Mouse (Mus musculus): ENCODE data around the gene Sst.
"Not testable (repeated sequence)": the region's sequence is repeated elsewhere in the genome, so short reads cannot be mapped to it uniquely, and the experiment has no call there.

The Sst gene

DNA sequence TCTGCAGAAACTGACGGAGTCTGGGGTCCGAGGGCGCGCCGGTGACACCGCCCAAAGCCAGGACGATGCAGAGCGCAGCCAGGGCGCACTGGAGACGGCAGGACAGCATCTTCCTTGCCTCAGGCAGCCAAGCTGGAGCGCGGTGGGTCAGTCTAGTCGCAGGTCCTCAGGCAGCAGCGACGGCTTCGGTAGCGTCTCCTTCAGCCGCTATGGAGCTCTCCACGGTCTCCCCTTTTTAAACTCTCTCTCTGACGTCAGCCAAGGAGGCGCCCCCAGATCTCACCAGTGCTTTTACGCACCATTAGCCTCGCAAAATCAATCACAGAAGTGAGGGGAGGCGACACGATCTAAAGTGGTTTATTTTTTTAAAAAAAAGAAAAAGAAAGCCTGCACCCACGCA lies at the start of gene Sst:
Gene Sst (minus strand): TSS at position 323 of the 400 bp plus-strand sequence.
- peak in 1 of 2 experiments; percentile 23 for DNase-seq (ENCODE audit: low spot score in 2 of 2)

GRCm38 (mm10) chr16:23934397-23934796 lies 43.6 kb upstream of the Sst start:
- DNase-seq (ENCODE audit: low spot score in 2 of 2), result no peak

- DNase-seq (ENCODE audit: low spot score in 2 of 2), result no peak
Measured at GRCm38 (mm10) chr16:23932294-23932693, 41.5 kb upstream of the Sst start, which contains the start of gene Rtp2. Gene Rtp2 (minus strand): TSS chr16:23932394.

- no peak for DNase-seq (ENCODE audit: low spot score in 2 of 2)
Measured at GRCm38 (mm10) chr16:23931275-23931674, 40.5 kb upstream of the Sst start.

DNA sequence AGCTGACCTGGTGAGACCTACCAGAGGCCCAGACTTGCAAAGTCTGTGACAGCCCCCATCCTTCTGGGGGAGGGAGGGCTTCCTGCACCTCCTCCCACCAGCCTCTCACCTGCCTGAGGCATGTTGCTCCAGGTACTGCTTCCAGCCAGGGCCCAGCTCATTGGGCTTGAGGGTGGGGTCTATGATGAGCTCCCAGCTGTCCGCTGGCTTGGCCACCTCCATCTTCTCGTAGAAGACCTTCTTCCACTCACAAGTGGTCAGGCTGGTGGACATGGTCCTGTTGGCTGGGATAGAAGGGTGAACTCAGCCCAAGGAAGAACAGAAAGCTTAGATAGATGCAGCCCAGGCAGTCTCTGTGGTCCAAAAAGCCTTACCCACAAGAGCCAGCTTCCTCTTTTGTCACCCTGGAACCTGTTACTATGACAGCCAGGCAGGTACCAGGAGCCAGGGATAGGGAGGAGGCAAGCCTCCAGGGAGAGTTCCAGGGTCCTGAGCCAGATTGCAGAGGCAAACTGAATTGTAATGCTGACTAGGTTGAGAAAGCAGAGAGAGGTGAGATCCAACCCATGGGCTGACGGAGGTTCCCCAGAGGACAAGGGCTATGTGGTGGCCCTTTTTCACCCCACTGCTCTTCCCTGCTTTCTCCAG lies 39.8 kb upstream of the Sst start:
- DNase-seq (ENCODE audit: low spot score in 2 of 2), result no peak

GRCm38 (mm10) chr16:23927301-23928114 lies 36.8 kb upstream of the Sst start:
- DNase-seq (ENCODE audit: low spot score in 2 of 2), result no peak

- no peak for DNase-seq (ENCODE audit: low spot score in 2 of 2)
Measured at GRCm38 (mm10) chr16:23922906-23923305, 32.1 kb upstream of the Sst start.

DNA sequence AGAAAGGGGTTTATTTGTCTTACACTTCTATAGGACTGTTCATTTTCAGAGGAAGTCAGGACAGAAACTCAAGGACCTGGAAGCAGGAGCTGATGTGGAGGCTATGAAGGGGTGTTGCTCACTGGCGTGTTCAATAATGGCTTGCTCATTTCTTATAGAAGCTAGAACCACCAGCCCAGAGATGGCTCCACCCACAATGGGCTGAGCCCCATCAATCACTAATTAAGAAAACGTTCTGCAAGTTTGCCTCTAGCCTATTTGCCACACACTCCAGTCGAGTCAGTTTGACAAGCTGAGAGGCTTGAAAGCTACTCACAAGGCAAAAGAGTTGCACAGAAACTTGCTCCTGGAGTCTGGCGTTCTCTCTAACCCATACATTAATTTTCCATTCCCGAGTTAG lies 30.9 kb upstream of the Sst start:
- no peak for DNase-seq (ENCODE audit: low spot score in 2 of 2)

DNA sequence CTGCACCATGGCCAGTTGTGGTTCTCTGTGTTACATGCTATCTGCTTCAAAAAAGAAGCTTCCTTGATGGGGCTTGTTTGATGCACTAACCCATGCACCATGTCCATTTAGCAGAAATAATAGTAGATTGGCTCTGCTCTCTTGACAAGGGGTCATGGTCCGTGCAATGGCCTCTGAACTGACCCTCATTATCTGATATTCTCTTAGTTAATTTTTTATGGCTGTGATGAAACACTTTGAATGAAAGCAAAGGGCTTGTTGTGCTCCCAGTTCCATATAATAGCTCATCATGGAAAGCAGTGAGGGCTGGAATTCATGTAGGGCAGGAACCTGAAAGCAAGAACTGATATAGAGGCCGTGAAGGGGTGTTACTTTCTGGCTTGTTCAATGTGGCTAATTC lies 28.7 kb upstream of the Sst start:
- DNase-seq (ENCODE audit: low spot score in 2 of 2), result no peak

- no peak for DNase-seq (ENCODE audit: low spot score in 2 of 2)
Measured at GRCm38 (mm10) chr16:23913401-23913800, 22.6 kb upstream of the Sst start.

- no peak for DNase-seq (ENCODE audit: low spot score in 2 of 2)
Measured at GRCm38 (mm10) chr16:23912741-23913140, 22.0 kb upstream of the Sst start.

DNA sequence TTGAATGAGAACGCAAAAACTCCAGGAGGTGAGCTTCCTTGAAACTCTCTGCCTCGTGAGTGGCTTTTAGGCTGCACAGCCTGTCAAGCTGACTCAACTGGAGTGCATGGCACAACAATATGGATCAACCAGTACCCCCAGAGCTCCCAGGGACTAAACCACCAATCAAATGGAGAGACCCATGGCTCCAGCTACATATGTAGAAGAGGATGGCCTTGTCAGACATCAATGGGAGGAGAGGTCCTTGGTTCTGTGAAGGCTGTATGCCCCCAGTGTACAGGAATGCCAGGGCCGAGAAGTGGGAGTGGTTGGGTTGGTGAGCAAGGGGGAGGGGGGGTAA lies 18.2 kb upstream of the Sst start:
- not testable (repeated sequence) for DNase-seq (ENCODE audit: low spot score in 2 of 2)

DNA sequence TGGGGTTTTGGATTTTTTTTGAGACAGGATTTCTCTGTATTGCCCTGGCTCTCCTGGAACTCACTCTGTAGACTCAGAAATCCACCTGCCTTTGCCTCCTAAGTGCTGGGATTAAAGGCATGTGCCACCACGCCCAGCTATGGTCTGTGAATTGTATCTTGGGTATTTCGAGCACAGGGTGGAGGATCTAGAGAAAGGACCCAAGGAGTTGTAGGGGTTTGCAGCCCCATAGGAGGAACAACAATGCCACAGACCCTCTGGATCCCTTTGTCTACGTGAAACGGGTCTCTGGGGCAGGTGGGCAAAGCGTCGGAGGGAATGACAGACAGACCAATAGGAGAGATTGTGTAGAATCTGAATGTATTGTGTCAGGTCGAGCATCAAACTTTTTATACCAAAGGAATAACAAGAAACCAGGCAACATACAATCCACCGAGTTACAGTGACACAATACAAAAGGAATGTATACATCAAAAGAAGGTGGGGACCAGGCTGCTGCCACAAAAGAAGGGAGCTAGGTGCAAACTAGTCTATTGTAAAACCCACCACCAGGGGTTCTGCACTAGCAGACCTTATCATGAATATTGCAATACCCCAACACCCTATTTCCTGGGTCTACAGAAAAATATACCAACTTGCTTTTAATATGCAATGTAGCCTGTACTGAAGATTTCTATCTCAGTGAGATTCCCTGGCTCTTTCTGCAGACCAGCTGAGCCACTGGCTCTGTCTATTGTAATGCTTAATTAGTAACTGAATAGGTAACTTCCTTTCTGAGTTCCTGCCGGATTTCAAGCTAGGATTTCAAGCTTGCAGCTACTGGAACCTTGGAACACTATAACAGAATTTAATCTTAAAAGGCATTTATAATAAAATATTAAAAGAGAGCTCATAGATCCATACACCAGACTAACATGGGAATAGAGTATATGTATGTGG lies 17.6 kb upstream of the Sst start:
- not testable (repeated sequence) for DNase-seq (ENCODE audit: low spot score in 2 of 2)

- DNase-seq (ENCODE audit: low spot score in 2 of 2), result not testable (repeated sequence)
Measured at GRCm38 (mm10) chr16:23906586-23906985, 15.8 kb upstream of the Sst start.

DNA sequence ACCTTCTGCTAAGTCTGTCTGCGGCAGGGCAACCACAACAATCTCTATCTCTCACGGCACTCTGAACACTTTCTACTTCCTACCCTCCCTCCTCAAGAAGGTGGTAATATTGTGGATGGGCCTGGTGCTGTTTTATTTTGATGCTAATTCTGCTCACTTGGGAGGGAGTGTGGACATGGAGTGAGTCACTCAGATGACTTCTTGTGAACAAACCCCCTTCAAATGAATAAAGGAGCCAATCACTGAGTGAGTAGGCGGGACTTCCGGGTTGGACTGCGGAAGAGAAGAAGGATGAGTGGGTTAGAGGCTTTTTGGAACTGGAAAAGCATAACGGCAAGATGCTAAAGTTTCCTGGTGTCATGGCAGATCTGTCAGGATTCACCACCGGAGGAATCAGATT lies 10.7 kb upstream of the Sst start:
- no peak for DNase-seq (ENCODE audit: low spot score in 2 of 2)

GRCm38 (mm10) chr16:23900061-23900460 lies 9.3 kb upstream of the Sst start:
- peak; percentile 31 to 48 for DNase-seq (ENCODE audit: low spot score in 2 of 2)

DNA sequence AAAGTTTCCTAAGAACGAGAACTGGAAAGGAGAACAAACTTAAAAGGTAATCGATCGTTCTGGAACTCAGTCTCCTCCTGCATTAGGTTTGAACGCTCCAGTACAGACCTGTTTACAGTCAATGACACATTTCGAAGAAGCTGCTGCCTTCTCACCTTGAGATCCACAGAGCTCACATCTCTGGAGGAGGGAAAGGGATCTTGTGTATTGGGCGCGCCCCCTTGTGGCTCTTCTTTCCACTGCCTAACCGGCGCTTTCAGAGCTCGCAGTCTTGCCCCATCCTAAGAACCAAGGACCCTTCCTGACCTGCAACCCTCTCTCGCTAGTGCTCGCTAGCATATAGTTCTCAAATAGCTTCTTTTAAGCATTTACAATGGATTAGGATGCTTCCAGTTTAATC lies 8.1 kb upstream of the Sst start:
- peak; percentile 81 to 90 for DNase-seq (ENCODE audit: low spot score in 2 of 2)

DNA sequence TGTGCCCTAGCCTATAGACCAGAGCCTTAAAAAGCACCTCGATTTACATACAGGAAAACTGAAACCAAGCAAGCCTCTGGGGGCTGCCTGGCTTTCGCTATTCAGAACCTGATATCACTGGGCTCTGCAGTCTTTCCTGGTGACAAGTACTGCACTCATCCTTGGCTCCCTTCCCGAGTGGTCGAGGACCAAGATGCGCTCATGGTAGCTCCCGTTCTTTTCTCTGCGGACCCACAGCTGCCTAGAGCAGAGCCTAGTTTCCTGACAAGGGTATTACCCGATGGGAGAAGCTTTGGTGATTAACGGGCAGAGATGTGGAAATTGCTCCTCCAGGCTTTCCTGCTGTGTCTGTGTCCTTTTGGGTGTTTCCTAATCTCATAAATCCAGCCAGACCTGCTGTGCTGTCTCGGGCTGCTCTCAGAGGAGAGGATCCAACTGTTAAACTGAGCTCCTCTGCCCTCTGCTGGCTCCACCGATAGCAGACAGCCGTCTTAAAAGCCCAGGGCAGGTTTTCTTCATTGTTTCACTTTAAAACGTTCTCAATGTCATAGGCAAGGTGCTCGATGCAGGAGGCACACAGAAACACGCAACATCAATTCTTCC lies 7.3 kb upstream of the Sst start:
- peak; percentile 85 to 86 for DNase-seq (ENCODE audit: low spot score in 2 of 2)

- DNase-seq (ENCODE audit: low spot score in 2 of 2), result no peak
Measured at GRCm38 (mm10) chr16:23897486-23897885, 6.7 kb upstream of the Sst start.

- no peak for DNase-seq (ENCODE audit: low spot score in 2 of 2)
Measured at GRCm38 (mm10) chr16:23895135-23895534, 4.4 kb upstream of the Sst start.

DNA sequence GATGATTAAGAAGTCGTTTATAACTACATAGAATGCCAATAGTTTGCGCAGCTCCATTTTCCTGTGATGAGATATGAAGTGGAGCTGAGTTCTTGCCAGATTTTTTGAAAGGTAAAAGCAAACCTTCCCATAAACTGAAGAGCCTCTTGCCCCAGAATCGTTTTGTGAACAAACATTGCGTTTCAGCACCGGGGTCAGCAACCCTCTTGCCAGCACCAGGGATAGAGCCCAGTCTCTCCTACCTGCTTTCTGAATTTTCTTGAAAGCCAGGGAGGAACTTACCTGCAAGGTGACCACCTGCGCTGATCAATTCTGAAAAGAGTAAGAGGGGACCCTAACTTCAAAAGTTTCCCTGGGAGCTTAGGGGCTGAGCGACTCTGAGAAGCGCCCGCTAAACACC lies 607 bp downstream of the Sst start:
- DNase-seq (ENCODE audit: low spot score in 2 of 2), result no peak

Measured in right cerebral cortex, postnatal 10 days (tissue).